Mouse (Mus musculus): ENCODE measurements around the gene Car10. TPM values are rescaled to one million over a fixed set of nuclear protein-coding genes. Genes with fewer than 3 reads are reported as not detected.

Gene Car10
- polyA plus RNA-seq, 1 experiment from 2014 or later, result 2.0 TPM

DNA sequence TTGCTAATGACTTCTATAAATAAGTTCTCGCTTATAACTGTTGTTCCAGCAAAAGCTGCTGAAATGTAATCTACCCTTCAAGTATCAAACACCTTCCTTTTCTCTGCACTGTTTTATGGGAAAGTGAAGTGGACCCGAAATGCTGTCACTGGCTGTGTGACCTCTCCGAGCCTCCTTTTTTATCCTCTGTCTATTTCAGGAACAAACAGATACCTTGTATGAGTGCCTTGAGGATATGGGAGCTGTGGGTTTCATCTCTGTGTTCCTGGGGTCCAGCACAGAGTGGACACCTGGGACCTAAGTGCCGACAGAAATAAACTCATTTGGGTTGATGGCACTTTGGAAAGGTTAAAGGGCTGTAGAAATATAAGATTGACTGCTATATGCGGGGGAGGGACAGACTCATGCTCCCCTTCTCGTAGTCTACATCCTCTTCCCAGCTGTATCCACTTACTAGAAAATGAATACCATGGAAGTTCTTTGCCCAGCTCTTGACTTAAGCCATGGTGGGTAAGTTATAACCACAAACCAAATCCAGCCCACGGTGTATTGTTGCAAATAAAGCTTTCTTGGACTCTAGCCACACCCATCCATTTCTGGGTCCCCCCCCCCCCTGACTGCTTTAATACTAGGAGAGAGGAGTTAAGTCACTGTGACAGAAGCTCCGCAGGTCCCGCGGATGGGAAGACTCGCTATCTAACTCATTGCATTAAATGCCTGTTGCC, 474.3 kb downstream of the Car10 start:
- Histone ChIP-seq H3K4me2 (ENCODE audit: low read depth, low read length) (peak overlapping the region; percentile 4; the same call in 1 of the 2 replicates), H3K36me3 (ENCODE audit: control insufficient read depth, insufficient read depth, low read length) (no peaks in the 10 kb centered on the region), H3K9ac (ENCODE audit: low read depth, low read length) (no peak overlapping the region), H3K27ac (replicated peaks; ENCODE audit: low read depth, low read length) (no peak overlapping the region), H3K27me3 (replicated peaks; ENCODE audit: control insufficient read depth, insufficient read depth, low read length) (no peaks in the 10 kb centered on the region), H3K9me3 (ENCODE audit: control insufficient read depth, low read length) (no peaks in the 10 kb centered on the region), H3K4me3 (ENCODE audit: low read depth, low read length) (no peak overlapping the region), H3K4me1 (ENCODE audit: control insufficient read depth, insufficient read depth, low read length) (0 out of 2 replicates have a peak, but pooled peaks cover 7% of the 10 kb centered on the region)
- peak; percentile 62 for ATAC-seq (ENCODE audit: low read depth)
- peak; percentile 63 for DNase-seq (ENCODE audit: low spot score)
- whole genome bisulfite sequencing, result 48% methylated on average over 11 of the region's 11 CpGs

DNA sequence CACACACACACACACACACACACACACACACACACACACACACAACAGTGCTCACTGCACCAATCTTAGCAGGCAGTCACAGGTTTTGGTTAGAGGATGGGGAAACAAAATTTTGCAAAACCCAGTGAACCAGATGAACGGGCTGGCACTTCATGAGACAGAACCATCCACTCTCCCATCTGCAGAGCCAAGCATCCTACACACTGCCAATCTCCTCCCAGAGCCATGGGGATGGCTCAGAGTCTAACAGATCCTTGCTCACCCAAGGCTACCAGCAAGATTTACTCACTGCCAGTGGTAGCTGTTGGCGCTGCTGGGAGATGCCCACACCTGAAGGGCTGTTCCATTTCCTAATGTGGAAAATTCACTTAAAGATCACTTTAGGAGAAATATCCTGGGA, 479.6 kb downstream of the Car10 start:
- Histone ChIP-seq H3K9me3 (ENCODE audit: control insufficient read depth, low read length) (no peaks in the 10 kb centered on the region), H3K4me3 (ENCODE audit: low read depth, low read length) (no peak overlapping the region), H3K27ac (replicated peaks; ENCODE audit: low read depth, low read length) (no peak overlapping the region), H3K27me3 (replicated peaks; ENCODE audit: control insufficient read depth, insufficient read depth, low read length) (no peaks in the 10 kb centered on the region), H3K4me1 (ENCODE audit: control insufficient read depth, insufficient read depth, low read length) (0 out of 2 replicates have a peak, but pooled peaks cover 2% of the 10 kb centered on the region), H3K4me2 (ENCODE audit: low read depth, low read length) (no peak overlapping the region), H3K36me3 (ENCODE audit: control insufficient read depth, insufficient read depth, low read length) (no peaks in the 10 kb centered on the region), H3K9ac (ENCODE audit: low read depth, low read length) (no peak overlapping the region)
- no peak for ATAC-seq (ENCODE audit: low read depth)
- 88% methylated on average over 2 of the region's 2 CpGs for WGBS
- DNase-seq (ENCODE audit: low spot score), result no peak

- H3K4me2 ChIP-seq (ENCODE audit: low read depth, low read length), result no peak overlapping the region
- no peak overlapping the region for H3K27ac ChIP-seq (replicated peaks; ENCODE audit: low read depth, low read length)
- DNase-seq (ENCODE audit: low spot score) (no peak), ATAC-seq (ENCODE audit: low read depth) (no peak)
- H3K4me3 ChIP-seq (ENCODE audit: low read depth, low read length), result no peak overlapping the region
- H3K9ac ChIP-seq (ENCODE audit: low read depth, low read length), result no peak overlapping the region
- H3K27me3 ChIP-seq (replicated peaks; ENCODE audit: control insufficient read depth, insufficient read depth, low read length), result no peaks in the 10 kb centered on the region
- H3K9me3 ChIP-seq (ENCODE audit: control insufficient read depth, low read length), result no peaks in the 10 kb centered on the region
- 100% methylated on average over 1 of the region's 1 CpGs for WGBS
- no peaks in the 10 kb centered on the region for H3K4me1 ChIP-seq (ENCODE audit: control insufficient read depth, insufficient read depth, low read length)
- no peaks in the 10 kb centered on the region for H3K36me3 ChIP-seq (ENCODE audit: control insufficient read depth, insufficient read depth, low read length)
Observed at GRCm38 (mm10) chr11:93579626-93580025, 481.8 kb downstream of the Car10 start.

GRCm38 (mm10) chr11:93581326-93581725, 483.5 kb downstream of the Car10 start:
- 56% methylated on average over 4 of the region's 4 CpGs for WGBS
- DNase-seq (ENCODE audit: low spot score), result no peak
- H3K27ac ChIP-seq (replicated peaks; ENCODE audit: low read depth, low read length), result no peak overlapping the region
- H3K4me1 ChIP-seq (ENCODE audit: control insufficient read depth, insufficient read depth, low read length), result no peaks in the 10 kb centered on the region
- no peak overlapping the region for H3K4me3 ChIP-seq (ENCODE audit: low read depth, low read length)
- H3K4me2 ChIP-seq (ENCODE audit: low read depth, low read length), result no peak overlapping the region
- ATAC-seq (ENCODE audit: low read depth), result no peak
- no peaks in the 10 kb centered on the region for H3K9me3 ChIP-seq (ENCODE audit: control insufficient read depth, low read length)
- no peaks in the 10 kb centered on the region for H3K27me3 ChIP-seq (replicated peaks; ENCODE audit: control insufficient read depth, insufficient read depth, low read length)
- no peaks in the 10 kb centered on the region for H3K36me3 ChIP-seq (ENCODE audit: control insufficient read depth, insufficient read depth, low read length)
- no peak overlapping the region for H3K9ac ChIP-seq (ENCODE audit: low read depth, low read length)

GRCm38 (mm10) chr11:93587788-93588187, 490.0 kb downstream of the Car10 start:
- Histone ChIP-seq H3K9me3 (ENCODE audit: control insufficient read depth, low read length) (0 out of 2 replicates have a peak, but pooled peaks cover 5% of the 10 kb centered on the region), H3K9ac (ENCODE audit: low read depth, low read length) (no peak overlapping the region), H3K27ac (replicated peaks; ENCODE audit: low read depth, low read length) (no peak overlapping the region), H3K4me1 (ENCODE audit: control insufficient read depth, insufficient read depth, low read length) (no peaks in the 10 kb centered on the region), H3K4me2 (ENCODE audit: low read depth, low read length) (no peak overlapping the region), H3K27me3 (replicated peaks; ENCODE audit: control insufficient read depth, insufficient read depth, low read length) (no peaks in the 10 kb centered on the region), H3K36me3 (ENCODE audit: control insufficient read depth, insufficient read depth, low read length) (no peaks in the 10 kb centered on the region), H3K4me3 (ENCODE audit: low read depth, low read length) (no peak overlapping the region)
- DNase-seq (ENCODE audit: low spot score) (no peak), ATAC-seq (ENCODE audit: low read depth) (no peak)
- WGBS, result 76% methylated on average over 4 of the region's 4 CpGs

GRCm38 (mm10) chr11:93590652-93591051, 492.8 kb downstream of the Car10 start:
- no peak overlapping the region for H3K4me2 ChIP-seq (ENCODE audit: low read depth, low read length)
- H3K4me1 ChIP-seq (ENCODE audit: control insufficient read depth, insufficient read depth, low read length), result no peaks in the 10 kb centered on the region
- H3K9me3 ChIP-seq (ENCODE audit: control insufficient read depth, low read length), result 0 out of 2 replicates have a peak, but pooled peaks cover 5% of the 10 kb centered on the region
- no peak overlapping the region for H3K27ac ChIP-seq (replicated peaks; ENCODE audit: low read depth, low read length)
- DNase-seq (ENCODE audit: low spot score) (no peak), ATAC-seq (ENCODE audit: low read depth) (no peak)
- no peak overlapping the region for H3K4me3 ChIP-seq (ENCODE audit: low read depth, low read length)
- no peaks in the 10 kb centered on the region for H3K36me3 ChIP-seq (ENCODE audit: control insufficient read depth, insufficient read depth, low read length)
- whole genome bisulfite sequencing, result 83% methylated on average over 3 of the region's 3 CpGs
- no peak overlapping the region for H3K9ac ChIP-seq (ENCODE audit: low read depth, low read length)
- no peaks in the 10 kb centered on the region for H3K27me3 ChIP-seq (replicated peaks; ENCODE audit: control insufficient read depth, insufficient read depth, low read length)

DNA sequence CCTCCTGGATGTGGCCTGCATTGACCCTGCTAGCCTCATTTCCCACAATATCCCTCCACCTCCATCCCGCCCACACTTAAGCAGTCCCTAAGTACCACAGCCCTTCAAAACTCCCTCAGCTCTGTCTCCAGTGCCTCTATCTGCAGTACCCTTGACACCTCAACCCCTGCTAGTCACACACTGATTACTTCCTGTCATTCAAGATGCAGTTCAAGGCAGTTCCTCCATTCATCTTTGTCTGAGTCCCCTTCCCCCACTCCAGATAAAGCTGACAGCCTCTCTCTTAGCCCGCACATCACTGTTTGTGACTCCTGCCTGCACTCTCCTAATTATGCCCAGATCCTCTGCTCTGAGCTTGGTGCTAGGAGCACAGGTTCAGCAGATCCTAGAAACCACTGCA, 496.2 kb downstream of the Car10 start:
- Histone ChIP-seq H3K9ac (ENCODE audit: low read depth, low read length) (no peak overlapping the region), H3K36me3 (ENCODE audit: control insufficient read depth, insufficient read depth, low read length) (no peaks in the 10 kb centered on the region), H3K27ac (replicated peaks; ENCODE audit: low read depth, low read length) (no peak overlapping the region), H3K4me1 (ENCODE audit: control insufficient read depth, insufficient read depth, low read length) (no peaks in the 10 kb centered on the region), H3K9me3 (ENCODE audit: control insufficient read depth, low read length) (0 out of 2 replicates have a peak, but pooled peaks cover 5% of the 10 kb centered on the region), H3K4me2 (ENCODE audit: low read depth, low read length) (no peak overlapping the region), H3K27me3 (replicated peaks; ENCODE audit: control insufficient read depth, insufficient read depth, low read length) (no peaks in the 10 kb centered on the region; the same call in 1 of the 2 replicates), H3K4me3 (ENCODE audit: low read depth, low read length) (no peak overlapping the region)
- no peak for DNase-seq (ENCODE audit: low spot score)
- no peak for ATAC-seq (ENCODE audit: low read depth)
- WGBS, result 22% methylated on average over 2 of the region's 2 CpGs

- ATAC-seq (ENCODE audit: low read depth), result no peak
- no peaks in the 10 kb centered on the region for H3K4me1 ChIP-seq (ENCODE audit: control insufficient read depth, insufficient read depth, low read length)
- 55% methylated on average over 4 of the region's 4 CpGs for WGBS
- H3K4me2 ChIP-seq (ENCODE audit: low read depth, low read length), result no peak overlapping the region
- H3K27ac ChIP-seq (replicated peaks; ENCODE audit: low read depth, low read length), result no peak overlapping the region
- DNase-seq (ENCODE audit: low spot score), result no peak
- H3K4me3 ChIP-seq (ENCODE audit: low read depth, low read length), result no peak overlapping the region
- H3K9me3 ChIP-seq (ENCODE audit: control insufficient read depth, low read length), result no peaks in the 10 kb centered on the region
- no peak overlapping the region for H3K9ac ChIP-seq (ENCODE audit: low read depth, low read length)
- H3K36me3 ChIP-seq (ENCODE audit: control insufficient read depth, insufficient read depth, low read length), result no peaks in the 10 kb centered on the region
- H3K27me3 ChIP-seq (replicated peaks; ENCODE audit: control insufficient read depth, insufficient read depth, low read length), result no peaks in the 10 kb centered on the region; the same call in 1 of the 2 replicates
Observed at GRCm38 (mm10) chr11:93598175-93598574, 500.3 kb downstream of the Car10 start.

DNA sequence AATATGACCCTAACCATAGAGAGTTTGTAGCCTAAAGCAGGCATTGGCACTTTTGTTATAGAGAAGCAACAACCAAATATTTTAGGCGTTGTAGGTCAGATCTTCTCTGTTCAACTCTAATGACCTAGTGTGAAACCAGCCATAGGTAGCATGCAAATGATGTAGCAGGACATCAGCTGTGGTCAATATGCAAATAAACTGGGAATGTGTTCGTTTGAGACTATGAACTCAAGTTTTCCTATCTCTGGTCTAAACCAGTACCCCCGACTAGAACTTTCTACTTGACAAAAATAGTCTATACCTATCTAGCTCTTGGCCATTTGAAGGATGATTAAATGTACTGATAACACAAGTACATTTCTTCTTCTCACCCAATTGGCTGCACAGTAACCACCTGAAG, 501.9 kb downstream of the Car10 start:
- Histone ChIP-seq H3K27me3 (replicated peaks; ENCODE audit: control insufficient read depth, insufficient read depth, low read length) (no peaks in the 10 kb centered on the region; the same call in 1 of the 2 replicates), H3K4me1 (ENCODE audit: control insufficient read depth, insufficient read depth, low read length) (no peaks in the 10 kb centered on the region), H3K9ac (ENCODE audit: low read depth, low read length) (no peak overlapping the region), H3K9me3 (ENCODE audit: control insufficient read depth, low read length) (no peaks in the 10 kb centered on the region), H3K36me3 (ENCODE audit: control insufficient read depth, insufficient read depth, low read length) (no peaks in the 10 kb centered on the region), H3K4me3 (ENCODE audit: low read depth, low read length) (no peak overlapping the region), H3K4me2 (ENCODE audit: low read depth, low read length) (no peak overlapping the region), H3K27ac (replicated peaks; ENCODE audit: low read depth, low read length) (no peak overlapping the region)
- DNase-seq (ENCODE audit: low spot score), result no peak
- WGBS, result 81% methylated on average over 3 of the region's 3 CpGs
- ATAC-seq (ENCODE audit: low read depth), result no peak
